In genomic region chr2:25997716-25998115, GRCm38 (mm10) we compare ENCODE assay signal across 18 mouse cellular contexts. TPM values are rescaled to one million over a fixed set of nuclear protein-coding genes. Genes with fewer than 3 reads are reported as not detected.
DNase-seq lines count a peak whose midpoint lies in the region; ATAC-seq and TF ChIP-seq lines count a peak whose summit lies in the region.
"Had no signal": no experiment of that assay in that cellular context is flagged by ENCODE, and none has a peak within 500 bp of the region (broad histone marks: within the 10 kb centered on the region; RNA-seq: fewer than 3 reads in every experiment).

No protein-coding gene starts in this region.

- peak overlapping the region; percentile 51; the same call in 1 of the 2 replicates for H3K27ac ChIP-seq in liver, embryonic 13.5 days
- no peak overlapping the region for H3K27ac ChIP-seq in liver, embryonic 11.5 days (ENCODE audit: low read depth, low read length)
- H3K27ac ChIP-seq: embryonic facial prominence, embryonic 15.5 days; heart, embryonic 10.5 days; hindbrain, embryonic 14.5 days; intestine, embryonic 15.5 days; kidney, embryonic 15.5 days; neural tube, embryonic 12.5 days had no signal

- H3K4me2 ChIP-seq in liver, embryonic 13.5 days = no peak overlapping the region
- no peak overlapping the region for H3K4me2 ChIP-seq in liver, embryonic 11.5 days
- H3K4me2 ChIP-seq: embryonic facial prominence, embryonic 15.5 days; hindbrain, embryonic 14.5 days; intestine, embryonic 15.5 days; kidney, embryonic 15.5 days; midbrain, embryonic 11.5 days; neural tube, embryonic 12.5 days had no signal

- 96% methylated on average over 3 of the region's 3 CpGs for WGBS in liver, embryonic 13.5 days (ENCODE audit: insufficient replicate concordance)
- 97% methylated on average over 3 of the region's 3 CpGs for WGBS in liver, embryonic 11.5 days

- peaks cover 25% of the 10 kb centered on the region for H3K4me1 ChIP-seq in liver, embryonic 13.5 days (replicated peaks)
- H3K4me1 ChIP-seq in liver, embryonic 11.5 days (replicated peaks; ENCODE audit: control insufficient read depth, insufficient read depth, low read length) = no peaks in the 10 kb centered on the region
- H3K4me1 ChIP-seq: embryonic facial prominence, embryonic 15.5 days; heart, embryonic 10.5 days; intestine, embryonic 15.5 days; kidney, embryonic 15.5 days; neural tube, embryonic 12.5 days had no signal

- CTCF ChIA-PET in Patski (lab: Charles Lee) = interaction anchor here (0.9 to 1.1 kb wide), 3 partner anchors 10 to 18 kb away, joined by 3 read pairs; no protein-coding TSS in a partner anchor

- no peak overlapping the region for H3K4me3 ChIP-seq in liver, embryonic 13.5 days (replicated peaks)
- H3K4me3 ChIP-seq in liver, embryonic 11.5 days (ENCODE audit: low read depth, low read length) = no peak overlapping the region
- H3K4me3 ChIP-seq: embryonic facial prominence, embryonic 15.5 days; heart, embryonic 10.5 days; intestine, embryonic 15.5 days; kidney, embryonic 15.5 days; neural tube, embryonic 12.5 days had no signal

- H3K27me3 ChIP-seq in liver, embryonic 13.5 days = no peaks in the 10 kb centered on the region
- H3K27me3 ChIP-seq in liver, embryonic 11.5 days (replicated peaks; ENCODE audit: control insufficient read depth, insufficient read depth, low read length) = no peaks in the 10 kb centered on the region
- H3K27me3 ChIP-seq in Patski = no peaks in the 10 kb centered on the region
- H3K27me3 ChIP-seq: embryonic facial prominence, embryonic 15.5 days; intestine, embryonic 15.5 days; kidney, embryonic 15.5 days; neural tube, embryonic 12.5 days had no signal

- no peaks in the 10 kb centered on the region for H3K9me3 ChIP-seq in liver, embryonic 13.5 days (replicated peaks)
- no peaks in the 10 kb centered on the region for H3K9me3 ChIP-seq in liver, embryonic 11.5 days (ENCODE audit: control insufficient read depth, low read length)
- H3K9me3 ChIP-seq: embryonic facial prominence, embryonic 15.5 days; heart, embryonic 10.5 days; intestine, embryonic 15.5 days; kidney, embryonic 15.5 days; neural tube, embryonic 12.5 days had no signal

- TF ChIP-seq CTCF in Patski (IDR thresholded peaks at IDR 0.05) = no peak

- H3K36me3 ChIP-seq in liver, embryonic 13.5 days = peaks cover 89% of the 10 kb centered on the region
- H3K36me3 ChIP-seq in liver, embryonic 11.5 days (ENCODE audit: control insufficient read depth, insufficient read depth, low read length) = peaks cover 30% of the 10 kb centered on the region

- H3K9ac ChIP-seq in liver, embryonic 13.5 days = no peak overlapping the region
- H3K9ac ChIP-seq in liver, embryonic 11.5 days (ENCODE audit: low read depth, low read length) = no peak overlapping the region
- H3K9ac ChIP-seq: embryonic facial prominence, embryonic 15.5 days; hindbrain, embryonic 14.5 days; intestine, embryonic 15.5 days; kidney, embryonic 15.5 days; neural tube, embryonic 12.5 days had no signal

- POLR2A ChIA-PET in Patski (lab: Charles Lee) = interaction anchor here (0.6 to 1.4 kb wide), 2 partner anchors 8 to 23 kb away, joined by 3 to 6 read pairs; no protein-coding TSS in a partner anchor

- peak; percentile 63 to 64 for DNase-seq in cerebellum, postnatal 10 days
- DNase-seq in cerebellum, adult 9-11 months = no peak
- DNase-seq in liver, embryonic 13.5 days = no peak
- no peak for DNase-seq in liver, embryonic 11.5 days (ENCODE audit: low spot score)
- DNase-seq in Patski (ENCODE audit: low read depth, low spot score) = peak; percentile 46
- DNase-seq in brain, adult 2 months (ENCODE audit: low read depth, low spot score) = peak; percentile 31
- no peak for DNase-seq in left cerebral cortex, adult 9 months (ENCODE audit: low spot score in 2 of 2)
- DNase-seq: embryo, embryonic 11 days; gastrocnemius, postnatal 36 days; lung, postnatal 4 days; thymus, adult 18-20 months had no signal

- in situ Hi-C loops in Patski (cut with MboI; ENCODE audit: low pct_unique_long_range_greater_than_20kb) = no loop called here

- ATAC-seq in liver, embryonic 13.5 days (ENCODE audit: low read depth) = no peak
- ATAC-seq in liver, embryonic 11.5 days (replicated peaks; ENCODE audit: low FRiP score) = no peak
- no peak for ATAC-seq in Patski
- ATAC-seq: intestine, embryonic 15.5 days had no signal

RNA-seq across cellular contexts. Expression of gene Camsap1, which starts 14.6 kb away (rescaled TPM):
- 4.1 and 5.4 TPM in 2 replicates for polyA plus RNA-seq in liver, embryonic 13.5 days (2015; fragmentation: Nextera tagmentation; extraction: Ambion mirVana)
- polyA plus RNA-seq in liver, embryonic 11.5 days (2014; fragmentation: Nextera tagmentation; extraction: Ambion mirVana) = 14.2 and 14.5 TPM in 2 replicates
- polyA plus RNA-seq in Patski (2021) = 38.9 TPM

RNA-seq across cellular contexts. Expression of gene Ubac1, which starts 23.8 kb away (rescaled TPM):
- 488 and 502 TPM in 2 replicates for polyA plus RNA-seq in liver, embryonic 13.5 days (2015; fragmentation: Nextera tagmentation; extraction: Ambion mirVana)
- polyA plus RNA-seq in liver, embryonic 11.5 days (2014; fragmentation: Nextera tagmentation; extraction: Ambion mirVana) = 290 and 303 TPM in 2 replicates
- 66.1 TPM for polyA plus RNA-seq in Patski (2021)

Comparison
In these comparisons a context has a peak if more than half of its experiments do, and no peak if none do; other contexts are left out.
1. DNase-seq: peak in cerebellum, postnatal 10 days (2 of 2), Patski (single experiment) and brain, adult 2 months (single experiment); none in cerebellum, adult 9-11 months (single experiment), liver, embryonic 13.5 days (single experiment), liver, embryonic 11.5 days (single experiment) and left cerebral cortex, adult 9 months (0 of 2).